In the genomic region with DNA sequence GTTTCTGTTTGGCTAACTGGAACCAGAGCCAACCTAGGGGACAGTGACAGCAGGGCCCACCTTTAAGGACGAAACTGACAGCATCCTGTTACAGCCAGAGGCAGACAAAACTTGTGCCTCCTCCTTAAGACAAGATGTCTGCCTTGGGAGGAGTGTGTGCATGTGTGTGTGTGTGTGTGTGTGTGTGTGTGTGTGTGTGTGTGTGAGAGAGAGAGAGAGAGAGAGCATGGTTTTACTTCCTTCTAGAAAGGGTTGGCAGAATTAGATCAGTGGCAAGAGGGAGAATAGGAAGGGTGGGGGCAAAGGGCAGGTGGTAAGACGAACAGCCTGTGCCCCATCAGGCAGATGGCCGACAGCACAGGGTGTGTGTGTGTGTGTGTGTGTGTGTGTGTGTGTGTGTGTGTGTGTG, we compare ENCODE assay signal across 8 mouse cellular contexts. TPM values are rescaled to one million over a fixed set of nuclear protein-coding genes. Genes with fewer than 3 reads are reported as not detected.
A peak's percentile ranks its signal among the peaks of the same experiment; 100 is the strongest.
DNase-seq lines count a peak whose midpoint lies in the region; ATAC-seq and TF ChIP-seq lines count a peak whose summit lies in the region.

No protein-coding gene starts in this region.

- H3K9me3 ChIP-seq in heart, embryonic 13.5 days, result no peaks in the 10 kb centered on the region
- H3K9me3 ChIP-seq in hindbrain, embryonic 13.5 days, result no peaks in the 10 kb centered on the region
- H3K9me3 ChIP-seq in liver, postnatal 0 days (ENCODE audit: low read length), result no peaks in the 10 kb centered on the region
- no peaks in the 10 kb centered on the region for H3K9me3 ChIP-seq in stomach, embryonic 16.5 days (replicated peaks; ENCODE audit: control insufficient read depth, low read length)

- no peak for TF ChIP-seq EP300 in liver, postnatal 0 days (IDR thresholded peaks at IDR 0.05; ENCODE audit: low read depth)

- no peak for ATAC-seq in heart, embryonic 13.5 days (ENCODE audit: extremely low read depth, insufficient number of reproducible peaks, low FRiP score, low TSS enrichment)
- ATAC-seq in hindbrain, embryonic 13.5 days (ENCODE audit: low FRiP score), result no peak
- peak; percentile 11 for ATAC-seq in liver, postnatal 0 days
- ATAC-seq in stomach, embryonic 16.5 days (ENCODE audit: insufficient read depth, low FRiP score), result no peak

- H3K4me3 ChIP-seq in heart, embryonic 13.5 days, result peak overlapping the region; percentile 4; the same call in 1 of the 2 replicates
- H3K4me3 ChIP-seq in bone marrow, adult 2 months (replicated peaks; ENCODE audit: control insufficient read depth, low read depth, low read length), result peak overlapping the region; percentile 8
- no peak overlapping the region for H3K4me3 ChIP-seq in hindbrain, embryonic 13.5 days
- H3K4me3 ChIP-seq in liver, postnatal 0 days (ENCODE audit: low read depth, low read length), result no peak overlapping the region
- no peak overlapping the region for H3K4me3 ChIP-seq in stomach, embryonic 16.5 days (replicated peaks; ENCODE audit: low read length)

- 13% methylated on average over 3 of the region's 3 CpGs for WGBS in heart, embryonic 13.5 days
- 5% methylated on average over 3 of the region's 3 CpGs for WGBS in bone marrow, adult 2 months
- WGBS in hindbrain, embryonic 13.5 days, result 13% methylated on average over 3 of the region's 3 CpGs
- WGBS in liver, postnatal 0 days (ENCODE audit: insufficient replicate concordance), result 7% methylated on average over 3 of the region's 3 CpGs
- WGBS in stomach, embryonic 16.5 days, result 16% methylated on average over 3 of the region's 3 CpGs

- no peaks in the 10 kb centered on the region for H3K36me3 ChIP-seq in heart, embryonic 13.5 days
- no peaks in the 10 kb centered on the region for H3K36me3 ChIP-seq in hindbrain, embryonic 13.5 days
- no peaks in the 10 kb centered on the region for H3K36me3 ChIP-seq in liver, postnatal 0 days (replicated peaks; ENCODE audit: insufficient read depth, low read length)
- H3K36me3 ChIP-seq in stomach, embryonic 16.5 days (ENCODE audit: control insufficient read depth, insufficient read depth, low read length), result no peaks in the 10 kb centered on the region

- H3K27me3 ChIP-seq in heart, embryonic 13.5 days (replicated peaks), result no peaks in the 10 kb centered on the region
- H3K27me3 ChIP-seq in hindbrain, embryonic 13.5 days, result no peaks in the 10 kb centered on the region
- no peaks in the 10 kb centered on the region for H3K27me3 ChIP-seq in liver, postnatal 0 days (ENCODE audit: insufficient read depth, low read length)
- no peaks in the 10 kb centered on the region for H3K27me3 ChIP-seq in stomach, embryonic 16.5 days (ENCODE audit: control insufficient read depth, insufficient read depth, low read length)

- peaks cover 69% of the 10 kb centered on the region for H3K4me1 ChIP-seq in heart, embryonic 13.5 days
- peaks cover 25% of the 10 kb centered on the region for H3K4me1 ChIP-seq in bone marrow, adult 2 months (ENCODE audit: control insufficient read depth, insufficient read depth, low read length)
- peaks cover 60% of the 10 kb centered on the region for H3K4me1 ChIP-seq in hindbrain, embryonic 13.5 days (replicated peaks)
- peaks cover 71% of the 10 kb centered on the region for H3K4me1 ChIP-seq in liver, postnatal 0 days (ENCODE audit: insufficient read depth)
- H3K4me1 ChIP-seq in stomach, embryonic 16.5 days (ENCODE audit: control insufficient read depth, insufficient read depth, low read length), result peaks cover 58% of the 10 kb centered on the region

- peak overlapping the region; percentile 100 for H3K27ac ChIP-seq in heart, embryonic 13.5 days (replicated peaks)
- H3K27ac ChIP-seq in bone marrow, adult 2 months (ENCODE audit: control insufficient read depth, insufficient read depth, low read depth, low read length, poor library complexity), result peak overlapping the region; percentile 87
- peak overlapping the region; percentile 100 for H3K27ac ChIP-seq in hindbrain, embryonic 13.5 days
- H3K27ac ChIP-seq in liver, postnatal 0 days (ENCODE audit: low read depth), result peak overlapping the region; percentile 100
- H3K27ac ChIP-seq in stomach, embryonic 16.5 days (ENCODE audit: low read length), result peak overlapping the region; percentile 100

- peak overlapping the region; percentile 82 for H3K9ac ChIP-seq in heart, embryonic 13.5 days
- peak overlapping the region; percentile 76 for H3K9ac ChIP-seq in hindbrain, embryonic 13.5 days
- H3K9ac ChIP-seq in liver, postnatal 0 days (replicated peaks), result peak overlapping the region; percentile 63
- peak overlapping the region; percentile 70 for H3K9ac ChIP-seq in stomach, embryonic 16.5 days (ENCODE audit: low read length)

- no peak for TF ChIP-seq POLR2A in bone marrow, adult 2 months (IDR thresholded peaks at IDR 0.05; ENCODE audit: borderline replicate concordance, control insufficient read depth, low read depth, low read length)

- H3K4me2 ChIP-seq in heart, embryonic 13.5 days, result peak overlapping the region; percentile 76
- H3K4me2 ChIP-seq in hindbrain, embryonic 13.5 days, result no peak overlapping the region
- H3K4me2 ChIP-seq in liver, postnatal 0 days (ENCODE audit: low read depth, low read length), result peak overlapping the region; percentile 61
- no peak overlapping the region for H3K4me2 ChIP-seq in stomach, embryonic 16.5 days (ENCODE audit: low read depth, low read length)

- no peak for DNase-seq in heart, postnatal 25 days (ENCODE audit: low spot score)
- no peak for DNase-seq in liver, postnatal 0 days
- DNase-seq in embryo, embryonic 9.5 days (ENCODE audit: extremely low spot score), result no peak
- no peak for DNase-seq in lung, adult 18-20 months

- intact Hi-C loops in heart, postnatal 25 days (cut with DNase I), result no loop called here

- no peak for TF ChIP-seq CTCF in bone marrow, adult 2 months (IDR thresholded peaks at IDR 0.05; ENCODE audit: control insufficient read depth, insufficient read depth, low read length)
- TF ChIP-seq CTCF in liver, postnatal 0 days (IDR thresholded peaks at IDR 0.05; ENCODE audit: low read depth), result no peak

RNA-seq across cellular contexts. Expression of a gene that starts 10.0 kb away (rescaled TPM):
- polyA plus RNA-seq in heart, embryonic 13.5 days (2015; fragmentation: Nextera tagmentation; extraction: Ambion mirVana), result 41.5 and 42.4 TPM in 2 replicates
- total RNA-seq in heart, postnatal 25 days (2021), result 10 to 100 TPM; 44.5 to 48.7 TPM
- polyA plus RNA-seq in bone marrow, adult 2 months (2011; ENCODE audit: insufficient read depth, insufficient read length, low replicate concordance, missing spikeins), result 34.1 and 75.2 TPM in 2 replicates
- 82.2 and 86.6 TPM in 2 replicates for polyA plus RNA-seq in hindbrain, embryonic 13.5 days (2015; fragmentation: Nextera tagmentation; extraction: Ambion mirVana)
- 16.9 and 21.9 TPM in 2 replicates for polyA plus RNA-seq in liver, postnatal 0 days (2015; fragmentation: Nextera tagmentation; extraction: Ambion mirVana)
- 45.1 and 45.3 TPM in 2 replicates for polyA plus RNA-seq in stomach, embryonic 16.5 days (2015; fragmentation: Nextera tagmentation; extraction: Ambion mirVana)

Comparison
In these comparisons a context has a peak if more than half of its experiments do, and no peak if none do; other contexts are left out.
1. H3K4me2 ChIP-seq: peak in heart, embryonic 13.5 days (single experiment) and liver, postnatal 0 days (single experiment); none in hindbrain, embryonic 13.5 days (single experiment) and stomach, embryonic 16.5 days (single experiment).
2. H3K4me3 ChIP-seq: peak in heart, embryonic 13.5 days (single experiment) and bone marrow, adult 2 months (single experiment); none in hindbrain, embryonic 13.5 days (single experiment), liver, postnatal 0 days (single experiment) and stomach, embryonic 16.5 days (single experiment).
3. Peak in every context shown above with its lines, with median percentiles within 50 percentile points of each other: H3K27ac ChIP-seq and H3K9ac ChIP-seq.